Mouse (Mus musculus) urinary bladder, postnatal 25 days (tissue): ENCODE data around the gene Stk19.
A peak's percentile ranks its signal among the peaks of the same experiment; 100 is the strongest.

Experiments
- DNase-seq: peaks from one replicate; pipeline ENCODE4 v3.0.0; 2022; ENCODE audit warnings: low spot score

The Stk19 gene

GRCm38 (mm10) chr17:34836856-34837221, at the start of gene Stk19, which contains the start of gene Dxo:
TSS of gene Stk19 (minus strand) at chr17:34836945.
TSS of gene Dxo (plus strand) at chr17:34837019.
- peak; percentile 93 for DNase-seq

GRCm38 (mm10) chr17:34885615-34886014, 48.9 kb upstream of the Stk19 start:
- DNase-seq = no peak

GRCm38 (mm10) chr17:34884704-34885103, 48.0 kb upstream of the Stk19 start:
- DNase-seq = no peak

- no peak for DNase-seq
These were observed 46.6 kb upstream of the Stk19 start for GRCm38 (mm10) chr17:34883332-34883731.

GRCm38 (mm10) chr17:34881683-34882310, 45.1 kb upstream of the Stk19 start, which contains the start of gene Gm20547:
TSS of gene Gm20547 (minus strand) at chr17:34882042.
- DNase-seq = no peak

- DNase-seq = no peak
These were observed 44.4 kb upstream of the Stk19 start for GRCm38 (mm10) chr17:34881166-34881565.

GRCm38 (mm10) chr17:34879336-34879879, 42.7 kb upstream of the Stk19 start, which contains the start of gene Zbtb12:
TSS of gene Zbtb12 (plus strand) at chr17:34879483.
- DNase-seq = no peak

- no peak for DNase-seq
These were observed 37.6 kb upstream of the Stk19 start for GRCm38 (mm10) chr17:34874321-34874720.

- DNase-seq = no peak
These were observed 29.2 kb upstream of the Stk19 start for GRCm38 (mm10) chr17:34865981-34866380.

- no peak for DNase-seq
These were observed 25.8 kb upstream of the Stk19 start, which contains the start of gene Cfb for GRCm38 (mm10) chr17:34862416-34863081. TSS of gene Cfb (minus strand) at chr17:34862518.

- DNase-seq = peak; percentile 17
These were observed 25.1 kb upstream of the Stk19 start for GRCm38 (mm10) chr17:34861704-34862415.

GRCm38 (mm10) chr17:34860514-34860913, 23.8 kb upstream of the Stk19 start:
- DNase-seq = no peak

GRCm38 (mm10) chr17:34858670-34859069, 21.9 kb upstream of the Stk19 start:
- no peak for DNase-seq

- peak; percentile 52 for DNase-seq
These were observed 19.1 kb upstream of the Stk19 start for GRCm38 (mm10) chr17:34855825-34856224.

GRCm38 (mm10) chr17:34854761-34855160, 18.0 kb upstream of the Stk19 start:
- no peak for DNase-seq

GRCm38 (mm10) chr17:34853511-34853910, 16.8 kb upstream of the Stk19 start:
- DNase-seq = no peak

- no peak for DNase-seq
These were observed 13.9 kb upstream of the Stk19 start for GRCm38 (mm10) chr17:34850517-34851125.

- peak; percentile 97 for DNase-seq
These were observed 13.2 kb upstream of the Stk19 start, which contains the start of the genes Skiv2l and Nelfe for GRCm38 (mm10) chr17:34849722-34850516. TSS of gene Skiv2l (minus strand) at chr17:34850210. TSS of gene Nelfe (plus strand) at chr17:34850391.

- no peak for DNase-seq
These were observed 10.9 kb upstream of the Stk19 start for GRCm38 (mm10) chr17:34847615-34848014.

GRCm38 (mm10) chr17:34847192-34847591, 10.4 kb upstream of the Stk19 start:
- no peak for DNase-seq

GRCm38 (mm10) chr17:34844884-34845283, 8.1 kb upstream of the Stk19 start:
- DNase-seq = no peak
